Mouse (Mus musculus) layer of hippocampus, adult 9-11 months (tissue): ENCODE results near the gene Cbfa2t3.

Source experiments
- DNase-seq: peaks from one replicate; pipeline ENCODE4 v3.0.0; 2022

Cbfa2t3 gene

DNA sequence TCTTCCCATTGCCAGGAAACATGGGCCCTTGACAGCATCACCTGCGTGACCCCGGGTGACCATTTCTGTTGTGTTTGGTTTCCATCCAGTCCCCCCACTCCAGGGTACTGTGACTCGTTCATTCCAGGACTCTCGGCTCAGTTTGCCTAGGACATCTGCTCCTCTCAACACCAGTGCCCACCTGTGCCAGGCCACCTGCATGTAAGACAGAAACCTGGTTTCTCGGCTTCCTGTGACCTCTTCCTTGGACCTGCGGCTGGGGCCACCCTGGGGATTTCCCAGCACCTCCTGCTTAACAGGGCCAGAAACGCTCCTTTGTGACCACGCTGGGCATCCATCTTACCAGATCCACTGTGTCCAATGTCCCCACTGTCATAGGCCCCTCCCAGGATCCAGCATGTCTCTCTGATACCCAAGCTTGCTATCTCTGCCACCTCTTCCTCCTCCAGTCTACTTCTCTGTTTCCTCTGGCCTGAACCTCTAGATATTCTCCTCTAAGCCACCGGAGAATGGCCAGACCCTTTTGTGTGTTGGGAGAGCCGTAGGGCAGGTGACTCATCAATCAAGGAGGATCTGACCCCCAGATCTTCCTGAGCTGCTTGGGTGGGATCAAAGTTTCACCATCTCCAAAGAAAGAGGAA lies 19.1 kb upstream of the Cbfa2t3 start:
- DNase-seq = no peak

- DNase-seq = peak; percentile 38
These were observed 17.7 kb upstream of the Cbfa2t3 start for GRCm38 (mm10) chr8:122716566-122716965.

- DNase-seq = no peak
These were observed 14.2 kb upstream of the Cbfa2t3 start for GRCm38 (mm10) chr8:122713157-122713518.

DNA sequence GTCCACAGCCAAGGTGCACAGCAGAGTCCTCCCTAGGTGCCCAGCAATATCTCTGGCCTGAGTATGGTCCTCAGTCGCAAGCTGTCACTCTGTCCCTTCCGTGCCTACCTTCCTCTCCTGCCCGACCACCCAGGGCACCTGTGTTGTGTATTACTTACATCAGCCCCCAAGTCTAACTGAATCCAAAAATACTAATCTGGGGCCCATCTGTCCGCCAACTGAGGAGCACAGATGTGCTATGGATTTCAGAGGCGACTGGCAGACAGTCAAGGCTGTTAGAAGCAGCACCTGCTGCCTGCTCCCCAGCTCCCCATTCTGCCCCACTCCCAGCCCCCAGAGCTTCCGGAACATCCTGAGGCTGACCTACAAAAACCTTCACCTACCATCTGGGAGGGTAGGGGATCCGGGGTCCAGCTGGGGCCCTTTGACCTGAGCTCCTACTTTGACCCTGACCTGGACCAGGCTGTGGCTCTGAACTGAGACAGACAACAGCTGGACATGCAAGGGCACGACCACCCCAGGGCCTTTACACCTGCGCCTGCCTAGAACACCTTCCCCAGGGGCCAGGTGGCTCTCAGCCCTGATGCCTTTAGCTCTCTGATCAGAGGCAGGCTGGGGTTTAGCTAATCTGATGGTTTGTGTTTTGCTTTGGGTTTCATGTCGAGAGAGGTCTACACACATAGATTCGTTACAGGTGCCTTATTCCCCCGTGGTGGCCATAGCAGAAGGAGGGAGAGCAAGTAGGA lies 13.7 kb upstream of the Cbfa2t3 start:
- DNase-seq = no peak

- no peak for DNase-seq
These were observed 13.0 kb upstream of the Cbfa2t3 start for GRCm38 (mm10) chr8:122711891-122712365.

DNA sequence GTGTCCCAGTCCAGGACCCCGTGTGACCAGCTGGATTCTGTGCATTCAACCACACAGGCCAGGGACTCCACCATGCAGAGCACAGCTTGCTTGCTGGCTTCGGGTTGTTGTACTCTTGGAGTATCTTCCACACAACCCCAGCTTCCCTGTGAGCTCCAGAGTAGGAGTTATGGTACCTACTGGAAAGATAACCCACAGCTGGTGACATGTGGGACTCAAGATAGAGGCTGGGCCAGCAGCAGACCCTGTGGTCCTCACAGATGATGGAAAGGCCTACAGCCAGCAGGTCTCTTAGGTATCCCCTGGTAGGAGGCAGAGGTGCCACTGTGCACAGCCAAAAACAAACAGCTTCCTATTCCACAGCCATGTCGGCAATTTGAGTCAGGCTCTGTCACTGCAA lies 12.6 kb upstream of the Cbfa2t3 start:
- DNase-seq = no peak

GRCm38 (mm10) chr8:122709340-122710111 lies 10.6 kb upstream of the Cbfa2t3 start:
- peak; percentile 81 for DNase-seq

GRCm38 (mm10) chr8:122707184-122707583 lies 8.3 kb upstream of the Cbfa2t3 start:
- no peak for DNase-seq

GRCm38 (mm10) chr8:122705901-122706561 lies 7.1 kb upstream of the Cbfa2t3 start:
- DNase-seq = no peak

DNA sequence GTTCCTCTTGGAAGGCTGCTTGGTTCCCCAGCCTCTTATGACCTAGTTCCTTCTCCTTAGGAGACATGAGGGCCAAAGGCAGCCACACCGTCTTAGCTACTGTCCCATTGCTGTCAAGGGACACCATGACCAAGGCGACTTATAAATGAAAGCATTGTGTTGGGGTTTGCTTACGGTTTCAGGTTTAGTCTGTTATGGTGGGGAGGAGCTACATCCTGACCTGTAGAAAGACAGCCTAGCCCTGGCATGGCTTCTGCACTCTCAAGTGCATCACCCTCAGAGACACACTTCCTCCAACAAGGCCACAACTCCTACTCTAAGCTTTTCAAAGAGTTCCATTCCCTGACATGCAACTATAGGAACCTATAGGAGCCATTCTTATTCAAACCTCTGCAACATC lies 5.7 kb upstream of the Cbfa2t3 start:
- DNase-seq = no peak

GRCm38 (mm10) chr8:122702957-122703356 lies 4.0 kb upstream of the Cbfa2t3 start:
- no peak for DNase-seq

- no peak for DNase-seq
These were observed 3.5 kb upstream of the Cbfa2t3 start for GRCm38 (mm10) chr8:122702301-122702941.

DNA sequence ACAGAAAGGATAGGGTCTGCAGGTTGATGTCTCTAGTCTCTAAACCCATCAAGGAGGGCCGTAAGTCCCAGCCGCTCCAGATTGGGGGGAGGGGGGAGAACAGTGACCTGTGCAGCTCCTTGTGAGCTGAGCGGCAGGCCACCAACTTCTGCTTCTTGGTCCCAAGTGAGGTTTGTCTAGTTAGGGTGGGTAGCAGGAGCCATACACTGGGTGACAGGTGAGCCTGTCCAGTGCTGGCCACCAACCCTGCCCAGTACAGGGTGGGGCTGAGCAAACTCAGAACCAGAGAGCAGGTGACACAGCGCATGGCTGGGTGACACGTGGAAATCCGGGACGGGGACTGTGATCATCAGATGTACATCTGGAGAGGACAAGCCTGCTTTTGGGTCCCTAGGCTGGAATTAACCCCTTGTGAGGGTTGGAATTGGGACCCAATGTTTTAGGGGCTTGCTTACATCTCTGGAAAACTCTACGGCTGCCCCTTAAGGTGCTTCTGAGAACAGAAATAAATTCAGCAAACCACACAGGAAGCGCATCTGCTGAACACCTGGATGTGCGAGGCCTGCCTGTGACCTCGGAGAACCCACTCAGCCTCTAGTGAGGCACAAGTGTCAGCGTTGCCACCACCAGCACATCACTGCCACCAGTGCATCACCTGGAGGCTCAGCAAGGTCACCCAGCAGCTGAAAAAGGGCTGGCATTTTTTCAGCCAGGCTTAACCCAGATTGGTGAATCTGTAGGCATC lies 2.7 kb upstream of the Cbfa2t3 start:
- DNase-seq = no peak

DNA sequence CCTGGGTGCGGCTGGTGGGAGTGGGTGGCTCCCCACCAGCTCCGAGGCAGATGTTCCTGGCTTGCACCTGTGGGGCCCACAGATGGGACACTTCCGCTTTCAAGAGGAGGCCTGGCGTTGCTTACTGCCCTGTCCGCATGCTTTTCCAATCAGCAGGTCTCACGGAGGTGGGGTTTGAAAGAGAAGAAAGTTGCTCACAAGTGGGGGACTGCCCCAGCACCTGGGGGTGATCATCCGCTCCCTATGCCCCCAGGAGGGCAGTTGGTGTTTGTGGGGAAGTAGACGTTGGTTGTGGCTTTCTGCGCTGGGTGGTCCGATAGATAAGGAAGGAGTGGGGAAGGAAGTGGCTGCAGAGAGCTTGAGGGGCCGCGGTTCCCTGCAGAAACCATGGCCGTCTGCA lies 1.7 kb upstream of the Cbfa2t3 start:
- no peak for DNase-seq

DNA sequence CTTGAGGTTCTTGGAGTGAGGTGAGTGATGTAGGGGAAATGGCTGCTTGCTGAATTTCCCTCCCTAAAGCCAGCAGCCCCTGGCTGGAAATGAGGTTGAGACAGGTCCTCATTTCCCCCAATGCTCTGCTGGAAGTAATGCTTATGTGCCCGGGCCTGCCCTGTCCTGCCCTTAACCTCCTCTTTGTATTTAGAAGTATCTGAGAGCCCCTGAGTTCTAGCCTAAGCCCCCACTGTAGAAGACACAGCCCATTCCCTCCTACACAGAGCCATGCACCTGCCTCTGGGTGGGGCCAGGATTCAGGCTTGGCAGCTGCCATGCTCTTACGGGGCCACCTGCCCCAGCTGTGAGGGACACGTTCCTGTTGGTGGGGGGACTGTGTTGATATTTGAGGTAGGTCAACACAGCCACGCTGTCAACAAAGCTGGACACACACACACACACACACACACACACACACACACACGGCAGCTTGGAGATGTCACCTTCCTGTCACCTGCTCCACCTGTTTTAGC lies 598 bp downstream of the Cbfa2t3 start:
- no peak for DNase-seq

DNA sequence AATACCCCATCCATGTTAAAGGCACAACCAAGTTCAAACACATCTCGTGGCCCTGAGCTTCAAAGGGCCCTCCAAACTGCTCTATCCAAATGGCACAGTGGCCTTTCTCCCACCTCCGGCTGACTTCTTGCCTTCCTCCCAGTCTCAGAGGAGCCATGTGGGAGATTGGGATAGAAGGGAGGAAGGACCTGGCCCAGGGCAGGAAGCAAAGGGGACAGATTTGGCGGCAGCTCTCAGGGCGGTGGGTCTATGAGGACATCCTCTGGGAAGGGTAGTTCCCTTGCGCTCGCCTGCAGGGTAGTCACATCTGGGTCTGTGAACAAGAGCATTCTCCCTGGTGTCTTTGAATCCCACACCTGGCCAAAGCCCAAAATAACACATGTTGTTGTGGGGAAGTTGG lies 1.3 kb downstream of the Cbfa2t3 start:
- DNase-seq = no peak

DNA sequence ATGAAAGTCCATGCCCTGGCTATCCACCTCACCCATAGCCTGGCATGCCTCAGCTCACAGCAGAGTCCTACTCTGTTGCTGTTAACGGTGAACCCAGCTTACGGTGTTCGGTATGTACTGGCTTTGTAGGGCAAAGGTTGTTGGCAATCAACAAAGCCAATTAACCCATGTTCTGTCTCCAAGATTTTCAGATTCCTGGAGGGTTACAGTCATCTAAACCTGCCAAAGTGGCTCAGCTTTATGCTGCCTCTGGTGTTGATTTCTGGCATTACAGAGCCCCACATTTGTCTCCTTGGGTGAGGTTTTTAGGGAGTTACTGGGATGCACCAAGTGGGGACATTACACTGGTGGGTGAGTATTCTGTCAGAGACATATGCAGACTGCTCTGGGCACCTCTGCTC lies 1.7 kb downstream of the Cbfa2t3 start:
- DNase-seq = no peak

- DNase-seq = no peak
These were observed 3.4 kb downstream of the Cbfa2t3 start for GRCm38 (mm10) chr8:122695438-122696042.

DNA sequence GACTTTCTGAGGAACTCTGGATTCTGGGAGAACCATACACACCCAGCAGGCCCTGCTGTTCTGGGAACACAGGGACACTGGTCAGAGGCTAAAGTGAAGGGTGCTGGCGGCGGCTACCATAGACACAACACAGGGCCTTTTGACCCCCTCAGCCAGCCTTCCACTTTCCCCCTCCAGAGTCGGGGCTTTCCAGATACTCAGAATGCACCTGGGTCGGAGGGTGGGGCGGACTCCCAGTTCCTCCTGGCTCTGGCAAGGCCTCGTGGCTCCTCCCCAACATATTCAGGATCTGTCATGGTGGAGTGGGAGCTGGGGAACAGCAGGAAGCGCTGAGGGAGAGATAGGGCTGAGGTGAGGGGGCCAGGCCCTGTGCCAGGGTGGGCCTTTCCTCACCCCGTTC lies 6.8 kb downstream of the Cbfa2t3 start:
- DNase-seq = no peak

DNA sequence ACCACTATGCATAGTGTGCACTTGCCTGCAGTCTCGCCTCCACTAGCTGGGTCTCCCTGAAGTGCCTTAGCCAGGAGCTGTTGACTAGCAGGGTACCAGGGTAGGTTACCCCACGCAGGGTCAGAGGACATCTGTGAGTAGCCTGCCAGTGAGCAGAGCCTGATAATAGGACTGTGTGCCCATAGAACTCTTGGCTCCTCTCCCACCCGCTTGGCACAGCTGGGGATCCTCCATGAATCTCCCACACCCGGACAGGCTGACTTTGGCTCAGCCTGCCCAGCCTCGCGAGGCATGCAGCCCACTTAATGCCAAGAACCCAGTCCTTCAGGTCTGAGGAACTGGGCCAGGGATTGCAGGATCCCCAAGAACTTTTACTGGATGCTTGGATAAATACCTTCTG lies 7.9 kb downstream of the Cbfa2t3 start:
- no peak for DNase-seq

GRCm38 (mm10) chr8:122689315-122689714 lies 9.6 kb downstream of the Cbfa2t3 start:
- no peak for DNase-seq
